Mouse (Mus musculus) forebrain, embryonic 11.5 days (tissue): ENCODE data around the gene Nif3l1. TPM values are rescaled to one million over a fixed set of nuclear protein-coding genes. Genes with fewer than 3 reads are reported as not detected.

Source experiments
- ATAC-seq: fragments of 200-750 bp; cut with Nextera tagmentation; replicated peaks from 2 replicates; pipeline ENCODE4 v1.8.0; 2017; ENCODE audit warnings: moderate TSS enrichment; ENCODE audit not compliant: low FRiP score
- DNase-seq: peaks from one replicate; pipeline ENCODE4 v3.0.0-alpha.2; 2017; ENCODE audit warnings: low spot score
- H3K27ac ChIP-seq: fragments of 300-500 bp; sonication (generic); 2 replicates; pipeline ENCODE4 v1.5.1; 2014; ENCODE audit warnings: low read depth, low read length
- H3K27me3 ChIP-seq: fragments of 300-500 bp; sonication (generic); 2 replicates; pipeline ENCODE4 v1.6.1; 2014; ENCODE audit warnings: mild to moderate bottlenecking, low read length, mixed read lengths; ENCODE audit not compliant: control insufficient read depth, insufficient read depth
- H3K36me3 ChIP-seq: fragments of 300-500 bp; sonication (generic); 2 replicates; pipeline ENCODE4 v1.6.1; 2014; ENCODE audit warnings: mild to moderate bottlenecking, low read length, moderate library complexity, mixed read lengths; ENCODE audit not compliant: control insufficient read depth, insufficient read depth
- H3K4me1 ChIP-seq: fragments of 300-500 bp; sonication (generic); replicated peaks from 2 replicates; pipeline ENCODE4 v1.6.1; 2014; ENCODE audit warnings: low read length, mixed read lengths; ENCODE audit not compliant: control insufficient read depth, insufficient read depth
- H3K4me2 ChIP-seq: fragments of 300-500 bp; sonication (generic); 2 replicates; pipeline ENCODE4 v1.6.1; 2014; ENCODE audit warnings: low read depth, mild to moderate bottlenecking, low read length, moderate library complexity, mixed read lengths; ENCODE audit not compliant: severe bottlenecking
- H3K4me3 ChIP-seq: fragments of 300-500 bp; sonication (generic); 2 replicates; pipeline ENCODE4 v1.5.1; 2014; ENCODE audit warnings: low read depth, low read length
- H3K9ac ChIP-seq: fragments of 300-500 bp; sonication (generic); 2 replicates; pipeline ENCODE4 v1.6.1; 2014; ENCODE audit warnings: low read length
- H3K9me3 ChIP-seq: fragments of 300-500 bp; sonication (generic); 2 replicates; pipeline ENCODE4 v1.6.1; 2016; ENCODE audit warnings: low read length, mixed read lengths; ENCODE audit not compliant: control insufficient read depth
- WGBS: fragments of 180-500 bp; shearing (Covaris S2); extraction: QIAGEN DNeasy Blood & Tissue Kit; methylation state at CpG from one replicate; pipeline ENCODE4 v1.1.7; 2014; 5-methylcytosine and 5-hydroxymethylcytosine counted together
- polyA plus RNA-seq: library from polyadenylated mRNA; unstranded; fragments of >200 nt; fragmentation: Nextera tagmentation; extraction: Ambion mirVana; gene quantifications from 2 replicates; pipeline ENCODE4 v1.2.1, GENCODE M21; 2014

The Nif3l1 gene
- polyA plus RNA-seq, 1 experiment from 2014 or later = 66.6 TPM

- no peak overlapping the region for H3K27ac ChIP-seq
- ATAC-seq (no peak), DNase-seq (no peak)
- H3K9me3 ChIP-seq = no peaks in the 10 kb centered on the region
- no peak overlapping the region for H3K4me3 ChIP-seq
- H3K27me3 ChIP-seq = no peaks in the 10 kb centered on the region
- no peak overlapping the region for H3K9ac ChIP-seq
- H3K36me3 ChIP-seq = peaks cover 28% of the 10 kb centered on the region
- WGBS = 88% methylated on average over 5 of the region's 5 CpGs
- no peaks in the 10 kb centered on the region for H3K4me1 ChIP-seq
- H3K4me2 ChIP-seq = no peak overlapping the region
These were observed 35.3 kb upstream of the Nif3l1 start for GRCm38 (mm10) chr1:58409553-58410197.

- Histone ChIP-seq H3K27me3 (no peaks in the 10 kb centered on the region), H3K4me3 (no peak overlapping the region), H3K27ac (no peak overlapping the region), H3K4me1 (no peaks in the 10 kb centered on the region), H3K9ac (no peak overlapping the region), H3K9me3 (no peaks in the 10 kb centered on the region), H3K4me2 (no peak overlapping the region), H3K36me3 (peaks cover 33% of the 10 kb centered on the region)
- no peak for ATAC-seq
- WGBS = 87% methylated on average over 3 of the region's 3 CpGs
- no peak for DNase-seq
These were observed 34.8 kb upstream of the Nif3l1 start for GRCm38 (mm10) chr1:58410198-58410588.

DNA sequence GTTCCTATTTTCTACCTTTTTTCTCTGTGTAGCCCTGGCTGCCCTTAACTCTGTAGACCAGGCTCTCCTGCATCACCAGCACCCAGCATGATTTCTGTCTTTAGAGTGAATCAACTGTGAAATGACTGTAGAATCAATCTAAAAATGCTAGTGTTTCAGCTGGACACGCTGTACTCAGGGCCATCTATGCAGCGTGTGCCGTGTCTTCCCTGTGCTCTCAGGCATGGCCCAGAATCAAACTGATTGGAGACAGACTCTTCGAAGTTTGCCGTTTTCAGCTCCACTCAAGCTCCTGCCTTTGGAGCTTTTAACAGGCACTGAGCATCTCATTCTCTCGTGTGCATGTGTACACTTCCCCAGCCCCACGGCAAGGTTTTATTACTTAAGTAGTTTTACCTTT is 34.2 kb upstream of the Nif3l1 start:
- Histone ChIP-seq H3K9ac (no peak overlapping the region), H3K4me1 (no peaks in the 10 kb centered on the region), H3K4me2 (no peak overlapping the region), H3K9me3 (no peaks in the 10 kb centered on the region), H3K27ac (no peak overlapping the region), H3K27me3 (no peaks in the 10 kb centered on the region), H3K36me3 (peaks cover 32% of the 10 kb centered on the region), H3K4me3 (no peak overlapping the region)
- DNase-seq (no peak), ATAC-seq (no peak)
- WGBS = 95% methylated on average over 7 of the region's 7 CpGs

- 53% methylated on average over 1 of the region's 1 CpGs for WGBS
- Histone ChIP-seq H3K27ac (no peak overlapping the region), H3K4me1 (no peaks in the 10 kb centered on the region), H3K9me3 (no peaks in the 10 kb centered on the region), H3K4me3 (no peak overlapping the region), H3K36me3 (peaks cover 38% of the 10 kb centered on the region), H3K4me2 (no peak overlapping the region), H3K27me3 (no peaks in the 10 kb centered on the region), H3K9ac (no peak overlapping the region)
- no peak for ATAC-seq
- no peak for DNase-seq
These were observed 29.5 kb upstream of the Nif3l1 start for GRCm38 (mm10) chr1:58415442-58415841.

DNA sequence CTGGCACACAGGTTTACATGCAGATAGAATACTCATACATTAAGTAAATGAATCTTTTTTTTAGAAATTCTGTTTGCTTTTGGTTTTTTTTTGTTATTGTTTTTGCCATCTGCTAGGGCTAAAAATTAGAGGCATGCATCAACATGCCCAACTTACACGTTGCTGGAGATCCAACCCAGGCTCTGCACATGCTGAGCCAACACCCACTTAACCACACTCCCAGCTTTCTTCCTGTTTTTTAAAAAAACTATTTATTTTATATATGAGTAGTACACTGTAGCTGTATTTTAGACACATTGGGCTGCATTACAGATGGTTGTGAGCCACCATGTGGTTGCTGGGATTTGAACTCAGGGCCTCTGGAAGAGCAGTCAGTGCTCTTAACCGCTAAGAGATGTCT is 28.9 kb upstream of the Nif3l1 start:
- ATAC-seq (no peak), DNase-seq (no peak)
- H3K4me3 ChIP-seq = no peak overlapping the region
- H3K4me2 ChIP-seq = no peak overlapping the region
- no peaks in the 10 kb centered on the region; the same call in 1 of the 2 replicates for H3K4me1 ChIP-seq
- peaks cover 38% of the 10 kb centered on the region for H3K36me3 ChIP-seq
- WGBS = 86% methylated on average over 2 of the region's 2 CpGs
- H3K9ac ChIP-seq = no peak overlapping the region
- H3K27me3 ChIP-seq = no peaks in the 10 kb centered on the region
- no peak overlapping the region for H3K27ac ChIP-seq
- no peaks in the 10 kb centered on the region for H3K9me3 ChIP-seq

GRCm38 (mm10) chr1:58420032-58420431 is 24.9 kb upstream of the Nif3l1 start:
- H3K4me3 ChIP-seq = no peak overlapping the region
- no peak overlapping the region for H3K27ac ChIP-seq
- H3K9me3 ChIP-seq = no peaks in the 10 kb centered on the region
- H3K9ac ChIP-seq = no peak overlapping the region
- 90% methylated on average over 10 of the region's 10 CpGs for WGBS
- DNase-seq (no peak), ATAC-seq (no peak)
- H3K4me1 ChIP-seq = no peaks in the 10 kb centered on the region; the same call in 1 of the 2 replicates
- no peak overlapping the region for H3K4me2 ChIP-seq
- H3K27me3 ChIP-seq = no peaks in the 10 kb centered on the region
- peaks cover 17% of the 10 kb centered on the region; the same call in 1 of the 2 replicates for H3K36me3 ChIP-seq

- Histone ChIP-seq H3K27ac (no peak overlapping the region), H3K4me2 (no peak overlapping the region), H3K9me3 (no peaks in the 10 kb centered on the region), H3K4me3 (no peak overlapping the region), H3K9ac (no peak overlapping the region), H3K4me1 (no peaks in the 10 kb centered on the region; the same call in 1 of the 2 replicates), H3K36me3 (peaks cover 15% of the 10 kb centered on the region; the same call in 1 of the 2 replicates), H3K27me3 (no peaks in the 10 kb centered on the region)
- DNase-seq = no peak
- 85% methylated on average over 7 of the region's 7 CpGs for WGBS
- no peak for ATAC-seq
These were observed 24.0 kb upstream of the Nif3l1 start for GRCm38 (mm10) chr1:58420961-58421360.

- peak overlapping the region; percentile 75 for H3K4me3 ChIP-seq
- H3K27me3 ChIP-seq = no peaks in the 10 kb centered on the region
- 19% methylated on average over 13 of the region's 13 CpGs for WGBS
- peak overlapping the region; percentile 95 for H3K9ac ChIP-seq
- peak; percentile 57 for ATAC-seq
- H3K4me2 ChIP-seq = peak overlapping the region; percentile 71
- no peaks in the 10 kb centered on the region for H3K9me3 ChIP-seq
- H3K4me1 ChIP-seq = no peaks in the 10 kb centered on the region; the same call in 1 of the 2 replicates
- DNase-seq = no peak
- H3K27ac ChIP-seq = peak overlapping the region; percentile 92; the same call in 1 of the 2 replicates
- H3K36me3 ChIP-seq = peaks cover 13% of the 10 kb centered on the region; the same call in 1 of the 2 replicates
These were observed 22.1 kb upstream of the Nif3l1 start for GRCm38 (mm10) chr1:58422879-58423278.
